Mouse (Mus musculus): ENCODE data around the gene Cdc25a. TPM values are rescaled to one million over a fixed set of nuclear protein-coding genes. Genes with fewer than 3 reads are reported as not detected.

Gene Cdc25a
- polyA plus RNA-seq, 1 experiment from 2014 or later: 32.1 TPM

DNA sequence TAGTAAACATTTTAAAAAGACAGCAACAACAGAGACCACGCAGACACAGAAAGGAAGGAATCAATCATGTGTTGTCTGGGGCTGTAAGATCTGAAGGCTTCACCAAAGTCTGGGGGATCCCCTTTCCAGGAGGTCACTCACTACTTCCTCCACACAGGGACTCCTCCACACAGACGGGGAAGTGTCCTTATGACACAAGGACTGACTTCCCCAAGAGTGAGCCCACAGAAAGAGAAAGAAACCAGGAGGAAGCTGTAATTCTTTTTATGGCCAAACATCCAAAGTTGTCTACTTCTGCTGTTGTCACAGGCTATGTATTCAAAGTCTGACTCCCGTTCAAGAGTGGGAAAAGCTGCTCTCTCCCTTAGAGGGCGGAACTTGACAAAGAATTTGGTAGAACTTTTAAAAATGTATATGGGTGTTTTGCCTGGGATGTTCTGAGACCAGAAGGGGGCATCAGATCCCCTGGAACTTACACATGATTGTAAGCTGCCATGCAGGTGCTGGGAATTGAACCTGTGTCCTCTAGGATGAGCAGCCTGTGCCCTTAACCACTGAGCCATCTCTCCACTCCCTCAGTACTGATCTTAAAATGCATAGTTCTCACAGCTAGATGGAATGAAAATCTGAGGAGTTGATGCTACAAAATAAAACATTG lies 39.0 kb downstream of the Cdc25a start:
- H3K27ac ChIP-seq: no peak overlapping the region
- H3K4me1 ChIP-seq (replicated peaks): no peaks in the 10 kb centered on the region
- no peak for ATAC-seq
- 45% methylated on average over 4 of the region's 4 CpGs for WGBS
- no peak overlapping the region for H3K9ac ChIP-seq
- no peaks in the 10 kb centered on the region for H3K36me3 ChIP-seq
- no peaks in the 10 kb centered on the region for H3K9me3 ChIP-seq
- no peaks in the 10 kb centered on the region for H3K27me3 ChIP-seq (replicated peaks)
- no peak overlapping the region for H3K4me3 ChIP-seq (replicated peaks)
- H3K4me2 ChIP-seq (replicated peaks): no peak overlapping the region

DNA sequence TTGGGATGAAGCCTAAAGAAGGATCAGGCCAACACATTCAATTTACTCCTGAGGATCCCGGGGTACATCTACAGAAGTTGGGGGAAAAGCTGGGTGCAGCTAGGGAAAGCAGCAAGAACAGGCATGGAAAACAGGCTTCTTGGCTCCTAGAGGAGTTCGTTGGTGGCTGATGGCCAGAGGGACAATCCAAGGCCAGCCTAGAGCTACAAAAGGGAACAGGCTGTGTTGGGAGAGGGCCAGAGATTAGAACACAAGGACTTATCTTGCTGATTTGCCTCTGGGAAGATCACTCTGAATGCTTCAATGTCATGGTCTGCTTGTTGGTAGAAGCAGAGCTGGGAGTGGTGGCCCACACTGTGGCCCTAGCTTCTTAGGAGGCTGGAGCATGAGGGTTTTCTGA lies 42.6 kb downstream of the Cdc25a start:
- 86% methylated on average over 2 of the region's 2 CpGs for WGBS
- ATAC-seq: no peak
- H3K9ac ChIP-seq: no peak overlapping the region
- H3K36me3 ChIP-seq: no peaks in the 10 kb centered on the region
- H3K4me2 ChIP-seq (replicated peaks): no peak overlapping the region
- H3K4me3 ChIP-seq (replicated peaks): no peak overlapping the region
- H3K4me1 ChIP-seq (replicated peaks): no peaks in the 10 kb centered on the region
- H3K27me3 ChIP-seq (replicated peaks): no peaks in the 10 kb centered on the region
- no peaks in the 10 kb centered on the region for H3K9me3 ChIP-seq
- H3K27ac ChIP-seq: no peak overlapping the region

- no peak overlapping the region for H3K9ac ChIP-seq
- WGBS: 97% methylated on average over 3 of the region's 3 CpGs
- no peaks in the 10 kb centered on the region for H3K27me3 ChIP-seq (replicated peaks)
- ATAC-seq: no peak
- no peak overlapping the region for H3K27ac ChIP-seq
- no peak overlapping the region for H3K4me2 ChIP-seq (replicated peaks)
- H3K36me3 ChIP-seq: no peaks in the 10 kb centered on the region
- no peaks in the 10 kb centered on the region for H3K9me3 ChIP-seq
- H3K4me3 ChIP-seq (replicated peaks): no peak overlapping the region
- H3K4me1 ChIP-seq (replicated peaks): 0 out of 2 replicates have a peak, but pooled peaks cover 2% of the 10 kb centered on the region
Observed at GRCm38 (mm10) chr9:109929131-109929530, 53.8 kb downstream of the Cdc25a start.

- WGBS: 90% methylated on average over 5 of the region's 5 CpGs
- H3K27ac ChIP-seq: no peak overlapping the region
- ATAC-seq: no peak
- no peak overlapping the region for H3K4me2 ChIP-seq (replicated peaks)
- no peaks in the 10 kb centered on the region for H3K27me3 ChIP-seq (replicated peaks)
- no peak overlapping the region for H3K4me3 ChIP-seq (replicated peaks)
- H3K9ac ChIP-seq: no peak overlapping the region
- H3K9me3 ChIP-seq: no peaks in the 10 kb centered on the region
- no peaks in the 10 kb centered on the region for H3K36me3 ChIP-seq
- H3K4me1 ChIP-seq (replicated peaks): 0 out of 2 replicates have a peak, but pooled peaks cover 2% of the 10 kb centered on the region
Observed at GRCm38 (mm10) chr9:109930063-109930462, 54.7 kb downstream of the Cdc25a start.

GRCm38 (mm10) chr9:109930752-109931151 lies 55.4 kb downstream of the Cdc25a start:
- Histone ChIP-seq H3K9ac (no peak overlapping the region), H3K36me3 (no peaks in the 10 kb centered on the region)
- ATAC-seq: no peak

GRCm38 (mm10) chr9:109931257-109932171 lies 56.1 kb downstream of the Cdc25a start, which contains the start of gene Map4:
Gene Map4, plus strand, starts transcription at chr9:109931460.
- Histone ChIP-seq H3K4me3 (replicated peaks) (peak within 1 kb of the TSS; percentile 71), H3K27ac (peak within 1 kb of the TSS; percentile 95), H3K36me3 (no peaks in the 10 kb centered on the region), H3K27me3 (replicated peaks) (no peaks in the 10 kb centered on the region), H3K4me1 (replicated peaks) (0 out of 2 replicates have a peak, but pooled peaks cover 2% of the 10 kb centered on the region), H3K9ac (peak within 1 kb of the TSS; percentile 76), H3K4me2 (replicated peaks) (peak within 1 kb of the TSS; percentile 82), H3K9me3 (no peaks in the 10 kb centered on the region)
- peak; percentile 99 for ATAC-seq
- WGBS: under 1% methylated on average over 91 of the region's 94 CpGs

More at GRCm38 (mm10) chr9:109930752-109931151, 55.4 kb downstream of the Cdc25a start:
- Histone ChIP-seq H3K4me3 (replicated peaks) (peak overlapping the region; percentile 71), H3K9me3 (no peaks in the 10 kb centered on the region), H3K27ac (peak overlapping the region; percentile 95), H3K4me1 (replicated peaks) (0 out of 2 replicates have a peak, but pooled peaks cover 2% of the 10 kb centered on the region), H3K27me3 (replicated peaks) (no peaks in the 10 kb centered on the region), H3K4me2 (replicated peaks) (peak overlapping the region; percentile 52)
- 71% methylated on average over 6 of the region's 6 CpGs for WGBS

DNA sequence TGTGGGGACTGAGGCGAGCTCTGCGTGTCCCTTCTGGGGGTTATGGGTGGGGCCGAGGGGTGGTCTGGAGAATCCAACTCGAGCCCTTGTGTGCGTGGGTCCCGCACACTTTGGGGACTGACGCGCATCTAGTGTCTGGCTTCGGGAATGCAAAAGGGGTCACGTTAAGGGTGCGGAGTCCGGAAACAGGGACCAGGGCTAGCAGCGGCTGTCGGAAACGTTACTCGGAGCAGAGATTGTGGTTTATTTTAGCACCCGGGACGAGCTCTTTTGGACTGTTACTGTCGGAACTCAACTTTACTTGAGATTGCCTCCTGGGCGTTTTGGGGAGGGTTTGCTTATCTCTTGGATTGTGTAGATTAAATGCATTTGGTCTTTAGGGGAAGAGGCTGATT lies 57.0 kb downstream of the Cdc25a start:
- H3K27ac ChIP-seq: peak overlapping the region; percentile 95
- H3K9ac ChIP-seq: peak overlapping the region; percentile 76
- WGBS: under 1% methylated on average over 20 of the region's 20 CpGs
- no peaks in the 10 kb centered on the region for H3K9me3 ChIP-seq
- H3K4me3 ChIP-seq (replicated peaks): peak overlapping the region; percentile 71
- no peaks in the 10 kb centered on the region for H3K27me3 ChIP-seq (replicated peaks)
- peak overlapping the region; percentile 82 for H3K4me2 ChIP-seq (replicated peaks)
- ATAC-seq: no peak
- H3K36me3 ChIP-seq: no peaks in the 10 kb centered on the region
- H3K4me1 ChIP-seq (replicated peaks): 0 out of 2 replicates have a peak, but pooled peaks cover 2% of the 10 kb centered on the region

DNA sequence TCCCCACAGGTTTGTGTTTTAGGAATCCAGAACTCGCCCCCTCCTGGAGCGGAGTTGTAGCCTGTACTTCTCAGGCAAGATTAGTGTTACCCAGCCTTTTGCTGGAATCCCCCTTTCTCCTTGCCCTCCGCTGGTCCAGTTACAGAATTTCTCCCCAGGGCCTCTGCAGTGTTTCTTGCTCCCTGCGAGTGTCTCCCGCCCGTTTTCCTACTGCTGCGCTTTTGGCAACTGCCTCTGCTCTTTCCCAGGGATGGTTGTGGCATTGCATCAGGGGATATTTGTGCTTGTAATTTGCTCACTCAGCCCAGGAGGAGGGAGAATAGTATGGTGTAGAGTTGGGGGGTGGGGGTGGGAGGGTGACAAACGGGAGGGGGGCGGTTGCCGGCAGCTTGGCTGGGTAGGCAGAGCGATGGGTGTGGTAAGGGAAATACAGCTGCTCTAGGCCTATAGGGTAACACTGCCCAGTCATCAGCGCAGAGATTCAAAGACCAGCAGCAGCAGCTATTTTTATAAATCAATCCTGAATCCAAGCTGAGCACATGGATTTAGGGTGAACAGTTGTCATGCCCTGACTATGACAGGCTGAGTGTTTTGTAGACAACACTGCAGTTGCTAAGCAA lies 57.5 kb downstream of the Cdc25a start:
- H3K27me3 ChIP-seq (replicated peaks): no peaks in the 10 kb centered on the region
- H3K4me2 ChIP-seq (replicated peaks): peak overlapping the region; percentile 82
- H3K9ac ChIP-seq: peak overlapping the region; percentile 76
- H3K4me3 ChIP-seq (replicated peaks): peak overlapping the region; percentile 71
- 0 out of 2 replicates have a peak, but pooled peaks cover 2% of the 10 kb centered on the region for H3K4me1 ChIP-seq (replicated peaks)
- H3K36me3 ChIP-seq: no peaks in the 10 kb centered on the region
- 2% methylated on average over 12 of the region's 12 CpGs for WGBS
- ATAC-seq: no peak
- H3K9me3 ChIP-seq: no peaks in the 10 kb centered on the region
- H3K27ac ChIP-seq: peak overlapping the region; percentile 95

DNA sequence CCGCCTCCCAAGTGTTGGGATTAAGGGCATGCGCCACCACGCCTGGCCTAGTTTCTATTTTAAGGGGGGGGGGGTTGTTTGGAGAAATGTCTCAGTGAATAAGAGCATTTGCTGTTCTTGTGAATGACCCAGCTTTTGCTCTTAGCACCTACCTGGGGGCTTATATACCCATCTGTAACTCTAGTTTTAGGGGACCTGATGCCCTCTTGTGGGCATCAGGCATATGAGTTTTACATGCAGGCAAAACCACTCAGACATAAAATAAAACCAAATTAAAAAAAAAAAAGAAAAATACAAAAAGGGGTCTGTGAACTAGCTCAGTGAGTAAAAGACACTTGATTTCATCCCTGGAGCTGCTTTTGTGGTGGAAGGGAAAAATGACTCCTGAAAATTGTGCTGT lies 64.0 kb downstream of the Cdc25a start:
- H3K4me2 ChIP-seq (replicated peaks): no peak overlapping the region
- no peaks in the 10 kb centered on the region for H3K36me3 ChIP-seq
- H3K27me3 ChIP-seq (replicated peaks): no peaks in the 10 kb centered on the region
- H3K4me3 ChIP-seq (replicated peaks): no peak overlapping the region
- H3K9ac ChIP-seq: no peak overlapping the region
- H3K4me1 ChIP-seq (replicated peaks): peaks cover 6% of the 10 kb centered on the region; the same call in 1 of the 2 replicates
- no peak for ATAC-seq
- no peaks in the 10 kb centered on the region for H3K9me3 ChIP-seq
- WGBS: 97% methylated on average over 3 of the region's 3 CpGs
- no peak overlapping the region for H3K27ac ChIP-seq

- H3K4me2 ChIP-seq (replicated peaks): no peak overlapping the region
- 91% methylated on average over 4 of the region's 4 CpGs for WGBS
- H3K4me1 ChIP-seq (replicated peaks): peaks cover 6% of the 10 kb centered on the region; the same call in 1 of the 2 replicates
- no peaks in the 10 kb centered on the region for H3K27me3 ChIP-seq (replicated peaks)
- no peaks in the 10 kb centered on the region for H3K9me3 ChIP-seq
- ATAC-seq: no peak
- no peak overlapping the region for H3K4me3 ChIP-seq (replicated peaks)
- H3K36me3 ChIP-seq: no peaks in the 10 kb centered on the region
- H3K9ac ChIP-seq: no peak overlapping the region
- H3K27ac ChIP-seq: no peak overlapping the region
Observed at GRCm38 (mm10) chr9:109942796-109943195, 67.4 kb downstream of the Cdc25a start.
